Mouse (Mus musculus): ENCODE data around the gene Gm28051. TPM values are rescaled to one million over a fixed set of nuclear protein-coding genes. Genes with fewer than 3 reads are reported as not detected.

The Gm28051 gene
- polyA plus RNA-seq, 1 experiment = 0.26 TPM

DNA sequence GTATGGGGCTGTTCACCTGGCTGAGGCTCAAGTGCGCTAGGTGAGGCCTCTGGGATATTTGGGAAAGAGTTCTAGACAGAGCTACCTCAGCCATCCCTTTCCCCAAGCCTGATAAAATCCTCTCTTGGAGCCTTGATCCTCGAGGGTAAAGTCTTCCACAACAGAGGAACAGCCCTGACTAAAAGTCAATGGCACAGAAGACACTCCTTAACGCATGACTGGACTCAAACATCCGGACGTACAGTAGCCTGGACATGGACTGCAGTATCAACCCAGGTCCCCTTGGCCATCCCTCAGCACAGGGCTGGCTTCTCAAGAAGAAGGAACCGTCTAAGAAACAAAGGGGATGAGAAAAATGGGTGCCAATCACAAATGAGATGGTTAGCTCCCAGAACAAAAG is 74.1 kb downstream of the Gm28051 start:
- Histone ChIP-seq H3ac (ENCODE audit: control insufficient read depth, insufficient read length) (no peak overlapping the region), H3K36me3 (ENCODE audit: control insufficient read depth, insufficient read depth) (no peaks in the 10 kb centered on the region), H3K79me2 (ENCODE audit: control insufficient read depth, insufficient read depth) (no peaks in the 10 kb centered on the region), H3K4me2 (ENCODE audit: low read depth) (no peak overlapping the region), H3K27me3 (ENCODE audit: control insufficient read depth, insufficient read depth, insufficient read length) (no peaks in the 10 kb centered on the region), H3K4me3 (no peak overlapping the region)
- no peak for TF ChIP-seq TCF12 (IDR thresholded peaks at IDR 0.05; ENCODE audit: insufficient read depth, poor library complexity, severe bottlenecking)
- TF ChIP-seq USF1 (IDR thresholded peaks at IDR 0.05; ENCODE audit: low read depth) = no peak
- TF ChIP-seq POLR2A (IDR thresholded peaks at IDR 0.05; ENCODE audit: insufficient read length, low read depth) = no peak
- no peak for TF ChIP-seq MAX (IDR thresholded peaks at IDR 0.05; ENCODE audit: low read depth)
- TF ChIP-seq MYOD1 (IDR thresholded peaks at IDR 0.05; ENCODE audit: control insufficient read depth in 1 of 3, insufficient read length in 2 of 3, low read depth in 2 of 3) = no peak
- TF ChIP-seq TCF3 (IDR thresholded peaks at IDR 0.05; ENCODE audit: insufficient read length, low read depth) = no peak
- TF ChIP-seq POLR2AphosphoS2 (IDR thresholded peaks at IDR 0.05; ENCODE audit: insufficient read length, low read depth) = no peak
- no peak for TF ChIP-seq E2F4 (IDR thresholded peaks at IDR 0.05; ENCODE audit: insufficient read depth)
- no peak for TF ChIP-seq SRF (IDR thresholded peaks at IDR 0.05; ENCODE audit: control insufficient read depth, insufficient read length, low read depth)

DNA sequence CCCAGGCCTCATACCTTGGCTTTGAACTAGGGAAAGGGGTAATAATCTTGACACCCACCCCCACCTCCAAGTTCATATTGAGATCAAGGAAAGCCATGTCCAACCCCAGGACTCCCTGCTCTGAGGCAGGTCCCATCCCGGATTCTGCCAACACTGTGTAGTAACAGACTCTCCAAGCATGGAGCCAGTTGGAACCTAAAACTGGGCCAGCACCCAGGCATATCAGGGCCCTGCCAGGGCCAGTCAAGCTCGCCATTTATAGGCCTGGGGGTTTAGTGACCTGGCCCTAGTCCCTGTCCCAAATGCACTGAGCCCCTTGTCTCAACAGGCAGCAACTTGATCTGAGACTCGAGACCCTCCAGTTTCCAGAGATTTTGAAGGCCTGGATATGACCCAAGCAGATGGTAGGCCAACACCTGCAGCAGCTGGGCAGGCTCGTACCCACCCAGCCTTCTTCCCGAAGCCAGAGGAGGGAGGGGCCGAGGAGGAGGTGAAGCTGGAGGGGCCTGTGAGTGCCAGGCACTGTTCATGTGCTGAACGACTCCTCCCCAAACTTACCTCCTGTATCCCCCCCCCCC is 74.8 kb downstream of the Gm28051 start:
- Histone ChIP-seq H3K4me3 (no peak overlapping the region), H3K4me2 (ENCODE audit: low read depth) (no peak overlapping the region), H3K79me2 (ENCODE audit: control insufficient read depth, insufficient read depth) (no peaks in the 10 kb centered on the region), H3K36me3 (ENCODE audit: control insufficient read depth, insufficient read depth) (no peaks in the 10 kb centered on the region), H3ac (ENCODE audit: control insufficient read depth, insufficient read length) (no peak overlapping the region), H3K27me3 (ENCODE audit: control insufficient read depth, insufficient read depth, insufficient read length) (no peaks in the 10 kb centered on the region)
- TF ChIP-seq POLR2AphosphoS2 (IDR thresholded peaks at IDR 0.05; ENCODE audit: insufficient read length, low read depth) (no peak), MAX (IDR thresholded peaks at IDR 0.05; ENCODE audit: low read depth) (no peak), MYOD1 (IDR thresholded peaks at IDR 0.05; ENCODE audit: control insufficient read depth in 1 of 3, insufficient read length in 2 of 3, low read depth in 2 of 3) (no peak), REST (IDR thresholded peaks at IDR 0.05; ENCODE audit: insufficient read depth, insufficient read length) (no peak), CEBPB (IDR thresholded peaks at IDR 0.05; ENCODE audit: insufficient read depth, poor library complexity, severe bottlenecking) (no peak), SRF (IDR thresholded peaks at IDR 0.05; ENCODE audit: control insufficient read depth, insufficient read length, low read depth) (no peak), POLR2A (IDR thresholded peaks at IDR 0.05; ENCODE audit: insufficient read length, low read depth) (no peak), MYOG (IDR thresholded peaks at IDR 0.05; ENCODE audit: control insufficient read depth in 1 of 3, insufficient read depth in 1 of 3, insufficient read length in 2 of 3, low read depth in 2 of 3) (no peak), TCF12 (IDR thresholded peaks at IDR 0.05; ENCODE audit: insufficient read depth, poor library complexity, severe bottlenecking) (no peak), TCF3 (IDR thresholded peaks at IDR 0.05; ENCODE audit: insufficient read length, low read depth) (no peak), E2F4 (IDR thresholded peaks at IDR 0.05; ENCODE audit: insufficient read depth) (no peak), USF1 (IDR thresholded peaks at IDR 0.05; ENCODE audit: low read depth) (no peak)

DNA sequence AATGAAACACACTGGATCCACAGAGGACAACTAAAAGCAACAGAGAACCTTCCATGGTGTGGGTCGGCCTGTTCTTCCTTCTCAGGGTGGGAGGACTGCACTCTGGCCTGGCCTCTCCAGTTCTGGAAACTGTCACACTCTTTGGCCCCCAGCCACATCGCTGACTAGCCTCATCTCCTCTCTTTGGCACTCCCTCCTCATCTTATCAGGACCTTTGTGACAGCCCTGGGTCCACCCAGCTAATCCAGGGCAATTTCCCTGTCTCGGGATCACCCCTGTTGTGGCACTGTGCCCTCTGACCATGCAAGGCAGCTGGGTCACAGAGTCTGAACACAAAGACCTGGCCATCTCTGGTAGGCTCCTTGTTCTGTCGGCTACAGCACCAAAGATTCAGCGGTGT is 75.5 kb downstream of the Gm28051 start:
- no peak overlapping the region for H3K4me3 ChIP-seq
- H3ac ChIP-seq (ENCODE audit: control insufficient read depth, insufficient read length) = no peak overlapping the region
- H3K4me2 ChIP-seq (ENCODE audit: low read depth) = no peak overlapping the region
- no peak for TF ChIP-seq SRF (IDR thresholded peaks at IDR 0.05; ENCODE audit: control insufficient read depth, insufficient read length, low read depth)
- no peaks in the 10 kb centered on the region for H3K36me3 ChIP-seq (ENCODE audit: control insufficient read depth, insufficient read depth)
- no peaks in the 10 kb centered on the region for H3K79me2 ChIP-seq (ENCODE audit: control insufficient read depth, insufficient read depth)
- no peaks in the 10 kb centered on the region for H3K27me3 ChIP-seq (ENCODE audit: control insufficient read depth, insufficient read depth, insufficient read length)

DNA sequence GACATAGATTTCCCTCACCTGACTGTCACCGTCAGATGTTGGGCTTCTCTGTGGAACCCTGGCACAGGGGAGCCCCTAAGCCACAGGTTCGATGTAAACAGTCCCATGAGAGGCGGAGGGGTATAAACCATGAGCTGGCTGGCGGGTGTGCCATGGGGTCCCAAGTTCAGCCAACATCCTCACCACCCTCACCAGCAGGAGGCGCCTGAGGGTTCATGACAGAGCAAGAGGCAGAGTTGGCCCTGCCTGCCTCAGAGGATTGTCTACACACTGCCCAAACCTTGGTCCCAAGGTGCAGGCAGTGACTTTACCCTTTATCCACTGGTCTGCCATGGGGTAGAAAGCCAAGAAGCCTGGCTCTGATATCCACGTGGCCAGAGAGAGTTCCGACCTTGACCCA is 76.0 kb downstream of the Gm28051 start:
- H3K4me3 ChIP-seq = no peak overlapping the region
- TF ChIP-seq POLR2A (IDR thresholded peaks at IDR 0.05; ENCODE audit: insufficient read length, low read depth) (no peak), MYOG (IDR thresholded peaks at IDR 0.05; ENCODE audit: control insufficient read depth in 1 of 3, insufficient read depth in 1 of 3, insufficient read length in 2 of 3, low read depth in 2 of 3) (no peak), TCF3 (IDR thresholded peaks at IDR 0.05; ENCODE audit: insufficient read length, low read depth) (no peak), E2F4 (IDR thresholded peaks at IDR 0.05; ENCODE audit: insufficient read depth) (no peak), SRF (IDR thresholded peaks at IDR 0.05; ENCODE audit: control insufficient read depth, insufficient read length, low read depth) (no peak), USF1 (IDR thresholded peaks at IDR 0.05; ENCODE audit: low read depth) (no peak), MAX (IDR thresholded peaks at IDR 0.05; ENCODE audit: low read depth) (no peak), TCF12 (IDR thresholded peaks at IDR 0.05; ENCODE audit: insufficient read depth, poor library complexity, severe bottlenecking) (no peak), MYOD1 (IDR thresholded peaks at IDR 0.05; ENCODE audit: control insufficient read depth in 1 of 3, insufficient read length in 2 of 3, low read depth in 2 of 3) (no peak), POLR2AphosphoS2 (IDR thresholded peaks at IDR 0.05; ENCODE audit: insufficient read length, low read depth) (no peak), REST (IDR thresholded peaks at IDR 0.05; ENCODE audit: insufficient read depth, insufficient read length) (no peak), CEBPB (IDR thresholded peaks at IDR 0.05; ENCODE audit: insufficient read depth, poor library complexity, severe bottlenecking) (no peak)
- H3K4me2 ChIP-seq (ENCODE audit: low read depth) = no peak overlapping the region
- no peaks in the 10 kb centered on the region for H3K36me3 ChIP-seq (ENCODE audit: control insufficient read depth, insufficient read depth)
- no peaks in the 10 kb centered on the region for H3K27me3 ChIP-seq (ENCODE audit: control insufficient read depth, insufficient read depth, insufficient read length)
- H3ac ChIP-seq (ENCODE audit: control insufficient read depth, insufficient read length) = no peak overlapping the region
- H3K79me2 ChIP-seq (ENCODE audit: control insufficient read depth, insufficient read depth) = no peaks in the 10 kb centered on the region

DNA sequence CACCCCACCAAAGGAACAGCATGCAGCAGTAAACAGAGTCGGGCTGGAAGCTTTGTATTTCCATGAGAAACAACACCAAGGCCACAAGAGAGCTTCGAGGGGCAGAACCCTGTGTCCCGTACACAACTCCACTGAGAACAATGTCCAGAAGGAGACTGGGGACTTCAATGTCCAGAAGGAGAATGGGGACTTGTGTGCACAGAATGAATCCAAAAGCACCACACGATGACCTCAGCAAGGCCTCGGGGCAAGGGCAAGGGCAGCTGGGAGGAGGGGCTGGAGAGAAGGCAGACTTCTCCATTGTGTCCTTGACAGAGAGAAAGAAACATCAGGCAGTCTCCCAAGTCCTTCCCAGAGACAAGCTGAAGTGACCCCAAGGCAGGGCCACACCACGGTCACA is 78.7 kb downstream of the Gm28051 start:
- H3K79me2 ChIP-seq (ENCODE audit: control insufficient read depth, insufficient read depth) = no peaks in the 10 kb centered on the region
- H3K36me3 ChIP-seq (ENCODE audit: control insufficient read depth, insufficient read depth) = no peaks in the 10 kb centered on the region
- H3ac ChIP-seq (ENCODE audit: control insufficient read depth, insufficient read length) = no peak overlapping the region
- no peaks in the 10 kb centered on the region for H3K27me3 ChIP-seq (ENCODE audit: control insufficient read depth, insufficient read depth, insufficient read length)
- H3K4me2 ChIP-seq (ENCODE audit: low read depth) = no peak overlapping the region
- H3K4me3 ChIP-seq = no peak overlapping the region
- TF ChIP-seq MYOG (IDR thresholded peaks at IDR 0.05; ENCODE audit: control insufficient read depth in 1 of 3, insufficient read depth in 1 of 3, insufficient read length in 2 of 3, low read depth in 2 of 3) (no peak), E2F4 (IDR thresholded peaks at IDR 0.05; ENCODE audit: insufficient read depth) (no peak), SRF (IDR thresholded peaks at IDR 0.05; ENCODE audit: control insufficient read depth, insufficient read length, low read depth) (no peak), POLR2AphosphoS2 (IDR thresholded peaks at IDR 0.05; ENCODE audit: insufficient read length, low read depth) (no peak), CEBPB (IDR thresholded peaks at IDR 0.05; ENCODE audit: insufficient read depth, poor library complexity, severe bottlenecking) (no peak), MYOD1 (IDR thresholded peaks at IDR 0.05; ENCODE audit: control insufficient read depth in 1 of 3, insufficient read length in 2 of 3, low read depth in 2 of 3) (no peak), REST (IDR thresholded peaks at IDR 0.05; ENCODE audit: insufficient read depth, insufficient read length) (no peak)

All from myocyte (in vitro differentiated cells).